Mouse (Mus musculus) heart, adult 2 months (tissue): ENCODE measurements around the gene 2200002D01Rik.

Experiments used
- CTCF ChIP-seq: fragments of 200-600 bp; IDR thresholded peaks from 2 replicates; pipeline ENCODE4 v1.8.1; 2022; ENCODE audit warnings: antibody characterized with exemption, mild to moderate bottlenecking, moderate library complexity
- EP300 ChIP-seq: fragments of 200-500 bp; IDR thresholded peaks from 2 replicates; pipeline ENCODE4 v1.6.1; 2011; ENCODE audit warnings: low read depth, low read length, control low read depth; ENCODE audit not compliant: insufficient read depth
- POLR2A ChIP-seq: fragments of 200-500 bp; IDR thresholded peaks from 2 replicates; pipeline ENCODE4 v1.6.1; 2011; ENCODE audit warnings: mild to moderate bottlenecking, low read depth, low read length, control low read depth; ENCODE audit not compliant: insufficient read depth

- TF ChIP-seq POLR2A (no peak), CTCF (no peak), EP300 (no peak)
Observed at GRCm38 (mm10) chr7:29246015-29246414, 2.3 kb downstream of the 2200002D01Rik start.
